Mouse (Mus musculus) neural tube, embryonic 15.5 days (tissue): ENCODE results near the gene Ttc13. TPM values are rescaled to one million over a fixed set of nuclear protein-coding genes. Genes with fewer than 3 reads are reported as not detected.

ENCODE experiments used
- ATAC-seq: fragments of 200-750 bp; cut with Nextera tagmentation; 2 replicates; pipeline ENCODE4 v1.8.0; 2017; ENCODE audit warnings: mild to moderate bottlenecking, moderate TSS enrichment, moderate library complexity; ENCODE audit not compliant: low FRiP score
- H3K27ac ChIP-seq: fragments of 300-500 bp; sonication (generic); replicated peaks from 2 replicates; pipeline ENCODE4 v1.5.1; 2015; ENCODE audit warnings: mild to moderate bottlenecking, inconsistent platforms
- H3K27me3 ChIP-seq: fragments of 300-500 bp; sonication (generic); replicated peaks from 2 replicates; pipeline ENCODE4 v1.6.1; 2015; ENCODE audit warnings: inconsistent platforms
- H3K36me3 ChIP-seq: fragments of 300-500 bp; sonication (generic); 2 replicates; pipeline ENCODE4 v1.6.1; 2015; ENCODE audit warnings: inconsistent platforms
- H3K4me1 ChIP-seq: fragments of 300-500 bp; sonication (generic); 2 replicates; pipeline ENCODE4 v1.6.1; 2015; ENCODE audit warnings: inconsistent platforms
- H3K4me2 ChIP-seq: fragments of 300-500 bp; sonication (generic); 2 replicates; pipeline ENCODE4 v1.6.1; 2015; ENCODE audit warnings: inconsistent platforms, mild to moderate bottlenecking, moderate library complexity
- H3K4me3 ChIP-seq: fragments of 300-500 bp; sonication (generic); replicated peaks from 2 replicates; pipeline ENCODE4 v1.5.1; 2015; ENCODE audit warnings: mild to moderate bottlenecking, inconsistent platforms
- H3K9ac ChIP-seq: fragments of 300-500 bp; sonication (generic); replicated peaks from 2 replicates; pipeline ENCODE4 v1.6.1; 2015; ENCODE audit warnings: mild to moderate bottlenecking, inconsistent platforms
- H3K9me3 ChIP-seq: fragments of 300-500 bp; sonication (generic); replicated peaks from 2 replicates; pipeline ENCODE4 v1.6.1; 2016; ENCODE audit warnings: inconsistent platforms
- WGBS: fragments of 180-500 bp; shearing (Covaris S2); methylation state at CpG from one replicate; pipeline ENCODE4 v1.1.7; 2015; ENCODE audit warnings: mixed read lengths; 5-methylcytosine and 5-hydroxymethylcytosine counted together
- polyA plus RNA-seq: library from polyadenylated mRNA; unstranded; fragments of >200 nt; fragmentation: Nextera tagmentation; extraction: Ambion mirVana; gene quantifications from 2 replicates; pipeline ENCODE4 v1.2.1, GENCODE M21; 2015

Gene Ttc13
- polyA plus RNA-seq, 1 experiment from 2014 or later, result 62.9 TPM

GRCm38 (mm10) chr8:124626251-124626650, 95.5 kb downstream of the Ttc13 start:
- Histone ChIP-seq H3K27me3 (no peaks in the 10 kb centered on the region), H3K27ac (no peak overlapping the region), H3K36me3 (no peaks in the 10 kb centered on the region), H3K9ac (no peak overlapping the region), H3K4me2 (no peak overlapping the region), H3K4me3 (no peak overlapping the region), H3K9me3 (no peaks in the 10 kb centered on the region), H3K4me1 (no peaks in the 10 kb centered on the region)
- ATAC-seq, result no peak
- WGBS, result 86% methylated on average over 9 of the region's 9 CpGs

Other genes with a start within 250 kb of the Ttc13 start
- gene Cog2, start 201.2 kb downstream of the Ttc13 start, polyA plus RNA-seq, result 30.4 and 32.2 TPM in 2 replicates
- gene Agt, start 152.3 kb downstream of the Ttc13 start, polyA plus RNA-seq, result 1.8 and 1.9 TPM in 2 replicates
- gene Capn9, start 145.9 kb downstream of the Ttc13 start, polyA plus RNA-seq, result 0.17 and 0.45 TPM in 2 replicates
- 15.4 and 16.1 TPM in 2 replicates for gene 2310022B05Rik, start 58.6 kb downstream of the Ttc13 start, polyA plus RNA-seq
- gene Arv1, start 156 bp upstream of the Ttc13 start, polyA plus RNA-seq, result 28.2 and 30.6 TPM in 2 replicates
- gene Fam89a, start 29.8 kb upstream of the Ttc13 start, polyA plus RNA-seq, result 3.8 and 5.1 TPM in 2 replicates
- gene Trim67, start 71.1 kb upstream of the Ttc13 start, polyA plus RNA-seq, result 23.6 and 28.3 TPM in 2 replicates
- 67.3 and 77.7 TPM in 2 replicates for gene Gnpat, start 141.1 kb upstream of the Ttc13 start, polyA plus RNA-seq
- gene 2810004N23Rik, start 141.1 kb upstream of the Ttc13 start, polyA plus RNA-seq, result 22.0 and 26.7 TPM in 2 replicates
- gene Exoc8, start 175.7 kb upstream of the Ttc13 start, polyA plus RNA-seq, result 12.2 and 12.7 TPM in 2 replicates
- gene Sprtn, start 175.9 kb upstream of the Ttc13 start, polyA plus RNA-seq, result 7.3 and 8.1 TPM in 2 replicates
- 15.7 and 16.4 TPM in 2 replicates for gene Egln1, start 227.3 kb upstream of the Ttc13 start, polyA plus RNA-seq